Mouse (Mus musculus): Measurements from ENCODE around the gene Smarca1. TPM values are rescaled to one million over a fixed set of nuclear protein-coding genes. Genes with fewer than 3 reads are reported as not detected.

The Smarca1 gene
- total RNA-seq (2014; rRNA removed; ENCODE audit: low replicate concordance) (5.0 and 9.6 TPM in 2 replicates), polyA plus RNA-seq (2015; fragmentation: Nextera tagmentation; extraction: Ambion mirVana) (10.4 and 11.0 TPM in 2 replicates)

- WGBS, result 15% methylated on average over 8 of the region's 17 CpGs
- DNase-seq (ENCODE audit: low spot score) (no peak), ATAC-seq (ENCODE audit: insufficient read depth, low read depth) (peak; percentile 66; the same call in 1 of the 2 replicates)
- Histone ChIP-seq H3K4me1 (ENCODE audit: control insufficient read depth, insufficient read depth) (no peaks in the 10 kb centered on the region), H3K4me3 (ENCODE audit: low read depth, low read length) (peak within 1 kb of the TSS; percentile 69), H3K4me2 (ENCODE audit: low read depth, low read length) (peak within 1 kb of the TSS; percentile 76), H3K27ac (ENCODE audit: low read depth) (peak within 1 kb of the TSS; percentile 44), H3K36me3 (replicated peaks; ENCODE audit: control insufficient read depth, insufficient read depth, low read length) (no peaks in the 10 kb centered on the region), H3K9ac (replicated peaks; ENCODE audit: low read depth, low read length) (peak within 1 kb of the TSS; percentile 51), H3K9me3 (replicated peaks; ENCODE audit: control insufficient read depth, low read length) (no peaks in the 10 kb centered on the region), H3K27me3 (ENCODE audit: control insufficient read depth, insufficient read depth, low read length) (no peaks in the 10 kb centered on the region)
- TF ChIP-seq EP300 (IDR thresholded peaks at IDR 0.05; ENCODE audit: low read depth), result no peak
- TF ChIP-seq CTCF (IDR thresholded peaks at IDR 0.05; ENCODE audit: low read depth), result no peak
Observed at GRCm38 (mm10) chrX:47892431-47893024, at the start of gene Smarca1. Gene Smarca1 (minus strand): TSS chrX:47892974.

DNA sequence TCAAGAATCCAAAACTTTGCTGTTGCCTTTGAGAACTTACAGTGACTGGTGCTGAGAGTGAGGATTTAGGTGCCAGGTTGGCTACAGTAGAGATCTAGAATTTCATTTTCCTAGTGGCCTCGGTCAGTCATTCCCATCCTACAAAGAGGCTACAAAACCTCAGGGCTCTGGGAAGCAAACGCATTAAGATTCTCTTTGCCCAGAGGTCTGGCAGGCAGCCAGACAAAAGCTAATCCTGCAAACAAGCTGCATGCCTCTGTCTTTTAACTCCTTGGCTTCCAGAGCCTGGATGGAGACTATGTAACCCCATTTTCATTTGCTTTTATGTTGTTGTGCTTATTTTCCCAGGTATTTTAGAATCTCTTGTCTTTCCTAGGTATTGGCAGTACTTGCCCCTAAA lies 45.0 kb upstream of the Smarca1 start:
- H3K4me3 ChIP-seq (ENCODE audit: low read depth, low read length), result no peak overlapping the region
- WGBS, result 22% methylated on average over 2 of the region's 2 CpGs
- ATAC-seq (ENCODE audit: insufficient read depth, low read depth) (no peak), DNase-seq (ENCODE audit: low spot score) (peak; percentile 32)
- no peak overlapping the region for H3K4me2 ChIP-seq (ENCODE audit: low read depth, low read length)
- peaks cover 32% of the 10 kb centered on the region for H3K36me3 ChIP-seq (replicated peaks; ENCODE audit: control insufficient read depth, insufficient read depth, low read length)
- no peaks in the 10 kb centered on the region for H3K9me3 ChIP-seq (replicated peaks; ENCODE audit: control insufficient read depth, low read length)
- H3K27ac ChIP-seq (ENCODE audit: low read depth), result no peak overlapping the region
- TF ChIP-seq CTCF (IDR thresholded peaks at IDR 0.05; ENCODE audit: low read depth), result no peak
- TF ChIP-seq EP300 (IDR thresholded peaks at IDR 0.05; ENCODE audit: low read depth), result no peak
- H3K9ac ChIP-seq (replicated peaks; ENCODE audit: low read depth, low read length), result no peak overlapping the region
- H3K4me1 ChIP-seq (ENCODE audit: control insufficient read depth, insufficient read depth), result no peaks in the 10 kb centered on the region
- no peaks in the 10 kb centered on the region for H3K27me3 ChIP-seq (ENCODE audit: control insufficient read depth, insufficient read depth, low read length)

DNA sequence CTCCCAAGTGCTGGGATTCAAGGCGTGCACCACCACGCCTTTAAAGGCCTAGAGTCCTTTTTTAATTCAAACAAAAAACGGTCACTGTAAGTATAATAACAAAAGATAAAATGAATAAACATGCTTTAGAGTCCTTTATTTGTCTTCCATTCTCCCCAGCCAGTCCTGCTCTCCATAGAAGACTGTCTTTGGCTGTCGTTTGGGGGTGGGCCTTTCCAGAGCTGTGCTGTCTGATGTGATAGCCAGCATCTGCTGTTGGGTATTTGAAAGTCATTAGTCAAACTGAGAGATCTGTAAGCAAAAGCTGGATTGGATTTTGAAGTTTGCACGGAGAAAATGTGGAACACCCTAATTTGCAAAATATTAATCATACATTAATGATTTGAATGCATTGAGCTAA lies 44.1 kb upstream of the Smarca1 start:
- no peaks in the 10 kb centered on the region for H3K4me1 ChIP-seq (ENCODE audit: control insufficient read depth, insufficient read depth)
- no peaks in the 10 kb centered on the region for H3K27me3 ChIP-seq (ENCODE audit: control insufficient read depth, insufficient read depth, low read length)
- no peak overlapping the region for H3K9ac ChIP-seq (replicated peaks; ENCODE audit: low read depth, low read length)
- H3K4me3 ChIP-seq (ENCODE audit: low read depth, low read length), result no peak overlapping the region
- H3K27ac ChIP-seq (ENCODE audit: low read depth), result no peak overlapping the region
- H3K36me3 ChIP-seq (replicated peaks; ENCODE audit: control insufficient read depth, insufficient read depth, low read length), result peaks cover 32% of the 10 kb centered on the region
- no peak overlapping the region for H3K4me2 ChIP-seq (ENCODE audit: low read depth, low read length)
- H3K9me3 ChIP-seq (replicated peaks; ENCODE audit: control insufficient read depth, low read length), result no peaks in the 10 kb centered on the region
- 63% methylated on average over 5 of the region's 5 CpGs for WGBS
- DNase-seq (ENCODE audit: low spot score), result no peak
- ATAC-seq (ENCODE audit: insufficient read depth, low read depth), result no peak
- TF ChIP-seq EP300 (IDR thresholded peaks at IDR 0.05; ENCODE audit: low read depth) (no peak), CTCF (IDR thresholded peaks at IDR 0.05; ENCODE audit: low read depth) (no peak)

- WGBS, result 73% methylated on average over 11 of the region's 11 CpGs
- TF ChIP-seq EP300 (IDR thresholded peaks at IDR 0.05; ENCODE audit: low read depth) (no peak), CTCF (IDR thresholded peaks at IDR 0.05; ENCODE audit: low read depth) (no peak)
Observed at GRCm38 (mm10) chrX:47934352-47934751, 41.6 kb upstream of the Smarca1 start.

GRCm38 (mm10) chrX:47930449-47930848 lies 37.7 kb upstream of the Smarca1 start:
- H3K27me3 ChIP-seq (ENCODE audit: control insufficient read depth, insufficient read depth, low read length), result no peaks in the 10 kb centered on the region
- H3K27ac ChIP-seq (ENCODE audit: low read depth), result no peak overlapping the region
- no peak overlapping the region for H3K4me2 ChIP-seq (ENCODE audit: low read depth, low read length)
- WGBS, result 43% methylated on average over 3 of the region's 3 CpGs
- H3K9ac ChIP-seq (replicated peaks; ENCODE audit: low read depth, low read length), result no peak overlapping the region
- H3K4me3 ChIP-seq (ENCODE audit: low read depth, low read length), result no peak overlapping the region
- H3K4me1 ChIP-seq (ENCODE audit: control insufficient read depth, insufficient read depth), result no peaks in the 10 kb centered on the region
- no peak for ATAC-seq (ENCODE audit: insufficient read depth, low read depth)
- no peaks in the 10 kb centered on the region for H3K9me3 ChIP-seq (replicated peaks; ENCODE audit: control insufficient read depth, low read length)
- peaks cover 31% of the 10 kb centered on the region; the same call in 1 of the 2 replicates for H3K36me3 ChIP-seq (replicated peaks; ENCODE audit: control insufficient read depth, insufficient read depth, low read length)
- TF ChIP-seq EP300 (IDR thresholded peaks at IDR 0.05; ENCODE audit: low read depth) (no peak), CTCF (IDR thresholded peaks at IDR 0.05; ENCODE audit: low read depth) (no peak)
- DNase-seq (ENCODE audit: low spot score), result no peak

More at GRCm38 (mm10) chrX:47934352-47934751, 41.6 kb upstream of the Smarca1 start:
- Histone ChIP-seq H3K4me2 (ENCODE audit: low read depth, low read length) (no peak overlapping the region), H3K9ac (replicated peaks; ENCODE audit: low read depth, low read length) (no peak overlapping the region), H3K4me1 (ENCODE audit: control insufficient read depth, insufficient read depth) (no peaks in the 10 kb centered on the region), H3K9me3 (replicated peaks; ENCODE audit: control insufficient read depth, low read length) (no peaks in the 10 kb centered on the region), H3K27ac (ENCODE audit: low read depth) (no peak overlapping the region), H3K36me3 (replicated peaks; ENCODE audit: control insufficient read depth, insufficient read depth, low read length) (peaks cover 33% of the 10 kb centered on the region; the same call in 1 of the 2 replicates), H3K4me3 (ENCODE audit: low read depth, low read length) (no peak overlapping the region), H3K27me3 (ENCODE audit: control insufficient read depth, insufficient read depth, low read length) (no peaks in the 10 kb centered on the region)
- no peak for ATAC-seq (ENCODE audit: insufficient read depth, low read depth)
- DNase-seq (ENCODE audit: low spot score), result no peak

- no peak overlapping the region for H3K9ac ChIP-seq (replicated peaks; ENCODE audit: low read depth, low read length)
- H3K27ac ChIP-seq (ENCODE audit: low read depth), result no peak overlapping the region
- no peak overlapping the region for H3K4me2 ChIP-seq (ENCODE audit: low read depth, low read length)
- ATAC-seq (ENCODE audit: insufficient read depth, low read depth) (no peak), DNase-seq (ENCODE audit: low spot score) (no peak)
- no peak overlapping the region for H3K4me3 ChIP-seq (ENCODE audit: low read depth, low read length)
- H3K27me3 ChIP-seq (ENCODE audit: control insufficient read depth, insufficient read depth, low read length), result no peaks in the 10 kb centered on the region
- H3K36me3 ChIP-seq (replicated peaks; ENCODE audit: control insufficient read depth, insufficient read depth, low read length), result peaks cover 10% of the 10 kb centered on the region; the same call in 1 of the 2 replicates
- WGBS, result 67% methylated on average over 3 of the region's 3 CpGs
- H3K9me3 ChIP-seq (replicated peaks; ENCODE audit: control insufficient read depth, low read length), result no peaks in the 10 kb centered on the region
- TF ChIP-seq EP300 (IDR thresholded peaks at IDR 0.05; ENCODE audit: low read depth) (no peak), CTCF (IDR thresholded peaks at IDR 0.05; ENCODE audit: low read depth) (no peak)
- H3K4me1 ChIP-seq (ENCODE audit: control insufficient read depth, insufficient read depth), result no peaks in the 10 kb centered on the region
Observed at GRCm38 (mm10) chrX:47927981-47928380, 35.2 kb upstream of the Smarca1 start.
